Comparison of ENCODE assay signal across 10 mouse cellular contexts in the genomic region with DNA sequence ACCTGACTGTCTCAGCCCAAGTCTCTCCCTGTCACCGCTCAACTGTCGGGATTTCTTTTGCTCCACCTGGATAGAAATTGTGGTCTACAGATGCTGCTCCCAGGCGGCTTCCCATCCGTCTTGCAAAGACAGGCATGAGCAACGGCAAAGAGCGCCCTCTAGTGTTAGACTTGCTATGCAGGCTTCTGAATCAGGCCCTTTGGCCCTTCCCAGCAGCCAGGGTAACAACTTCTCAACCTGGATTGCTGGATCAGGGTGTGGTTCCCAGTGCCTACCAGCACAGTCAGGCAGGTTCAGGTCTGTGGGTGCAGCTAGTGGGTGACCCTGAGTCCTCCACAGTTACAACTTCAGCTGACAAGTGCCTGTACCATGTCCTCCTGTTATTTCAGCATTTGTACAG. TPM values are rescaled to one million over a fixed set of nuclear protein-coding genes. Genes with fewer than 3 reads are reported as not detected.
A peak's percentile ranks its signal among the peaks of the same experiment; 100 is the strongest.
DNase-seq lines count a peak whose midpoint lies in the region; ATAC-seq and TF ChIP-seq lines count a peak whose summit lies in the region.
"Had no signal": no experiment of that assay in that cellular context is flagged by ENCODE, and none has a peak within 500 bp of the region (broad histone marks: within the 10 kb centered on the region; RNA-seq: fewer than 3 reads in every experiment).

No protein-coding gene starts in this region.

- 3% methylated on average over 6 of the region's 6 CpGs for WGBS in hindbrain, embryonic 14.5 days
- WGBS in hindbrain, embryonic 13.5 days, result 1% methylated on average over 6 of the region's 6 CpGs
- WGBS in bone marrow, adult 2 months, result 4% methylated on average over 6 of the region's 6 CpGs
- WGBS in embryonic facial prominence, embryonic 14.5 days, result 2% methylated on average over 6 of the region's 6 CpGs
- under 1% methylated on average over 6 of the region's 6 CpGs for WGBS in hindbrain, postnatal 0 days

- H3K36me3 ChIP-seq in hindbrain, embryonic 14.5 days (replicated peaks; ENCODE audit: control insufficient read depth, insufficient read depth), result peaks cover 12% of the 10 kb centered on the region
- H3K36me3 ChIP-seq in hindbrain, embryonic 13.5 days, result peaks cover 8% of the 10 kb centered on the region; the same call in 1 of the 2 replicates
- peaks cover 9% of the 10 kb centered on the region; the same call in 1 of the 2 replicates for H3K36me3 ChIP-seq in embryonic facial prominence, embryonic 14.5 days (ENCODE audit: control insufficient read depth, insufficient read depth, low read length)
- H3K36me3 ChIP-seq in hindbrain, postnatal 0 days (ENCODE audit: insufficient read depth, low read length), result no peaks in the 10 kb centered on the region

- no peak overlapping the region for H3K27ac ChIP-seq in hindbrain, embryonic 14.5 days
- no peak overlapping the region for H3K27ac ChIP-seq in hindbrain, embryonic 13.5 days
- H3K27ac ChIP-seq in bone marrow, adult 2 months (ENCODE audit: control insufficient read depth, insufficient read depth, low read depth, low read length, poor library complexity), result no peak overlapping the region
- H3K27ac ChIP-seq in embryonic facial prominence, embryonic 14.5 days (replicated peaks; ENCODE audit: low read depth, low read length), result no peak overlapping the region
- no peak overlapping the region for H3K27ac ChIP-seq in hindbrain, postnatal 0 days
- H3K27ac ChIP-seq: embryonic facial prominence, embryonic 15.5 days had no signal

- H3K9me3 ChIP-seq in hindbrain, embryonic 14.5 days (ENCODE audit: control insufficient read depth, low read length), result no peaks in the 10 kb centered on the region
- H3K9me3 ChIP-seq in hindbrain, embryonic 13.5 days, result no peaks in the 10 kb centered on the region
- H3K9me3 ChIP-seq in embryonic facial prominence, embryonic 14.5 days (ENCODE audit: control insufficient read depth, low read length), result no peaks in the 10 kb centered on the region
- H3K9me3 ChIP-seq in hindbrain, postnatal 0 days (ENCODE audit: low read length), result no peaks in the 10 kb centered on the region
- H3K9me3 ChIP-seq: embryonic facial prominence, embryonic 15.5 days had no signal

- no peaks in the 10 kb centered on the region for H3K4me1 ChIP-seq in hindbrain, embryonic 14.5 days (replicated peaks; ENCODE audit: control insufficient read depth, insufficient read depth, low read length)
- no peaks in the 10 kb centered on the region for H3K4me1 ChIP-seq in hindbrain, embryonic 13.5 days (replicated peaks)
- H3K4me1 ChIP-seq in bone marrow, adult 2 months (ENCODE audit: control insufficient read depth, insufficient read depth, low read length), result peaks cover 2% of the 10 kb centered on the region
- no peaks in the 10 kb centered on the region for H3K4me1 ChIP-seq in embryonic facial prominence, embryonic 14.5 days (ENCODE audit: control insufficient read depth, insufficient read depth, low read length)
- H3K4me1 ChIP-seq in hindbrain, postnatal 0 days (ENCODE audit: insufficient read depth, low read length), result no peaks in the 10 kb centered on the region
- H3K4me1 ChIP-seq: embryonic facial prominence, embryonic 15.5 days had no signal

- ATAC-seq in hindbrain, embryonic 14.5 days (ENCODE audit: low FRiP score), result no peak
- no peak for ATAC-seq in hindbrain, embryonic 13.5 days (ENCODE audit: low FRiP score)
- peak; percentile 50 for ATAC-seq in embryonic facial prominence, embryonic 14.5 days (ENCODE audit: low read depth)
- no peak for ATAC-seq in hindbrain, postnatal 0 days

- intact Hi-C loops in left cerebral cortex, postnatal 25 days (cut with DNase I), result loop anchor here (1.0 to 5.0 kb wide), 2 partner anchors 47 to 109 kb away; partner anchors contain the start of gene Hcrtr1

- H3K4me2 ChIP-seq in hindbrain, embryonic 14.5 days (replicated peaks), result no peak overlapping the region
- H3K4me2 ChIP-seq in hindbrain, embryonic 13.5 days, result no peak overlapping the region
- H3K4me2 ChIP-seq in embryonic facial prominence, embryonic 14.5 days (ENCODE audit: low read depth, low read length), result no peak overlapping the region
- H3K4me2 ChIP-seq in hindbrain, postnatal 0 days (ENCODE audit: low read depth, low read length), result no peak overlapping the region
- H3K4me2 ChIP-seq: embryonic facial prominence, embryonic 15.5 days had no signal

- DNase-seq in hindbrain, embryonic 14.5 days (ENCODE audit: low spot score), result peak; percentile 85
- peak; percentile 88 for DNase-seq in embryonic facial prominence, embryonic 14.5 days (ENCODE audit: low spot score)
- peak; percentile 91 for DNase-seq in hindbrain, postnatal 0 days (ENCODE audit: low spot score)
- peak; percentile 70 to 80 for DNase-seq in left cerebral cortex, postnatal 25 days (ENCODE audit: low spot score in 2 of 2)
- DNase-seq in naive thymus-derived CD4-positive, alpha-beta T cell, adult 2 months (ENCODE audit: low read depth), result peak; percentile 65
- peak; percentile 64 for DNase-seq in telencephalon, adult 2 months (ENCODE audit: low read depth, low spot score)

- TF ChIP-seq CTCF in bone marrow, adult 2 months (IDR thresholded peaks at IDR 0.05; ENCODE audit: control insufficient read depth, insufficient read depth, low read length), result peak; percentile 82
- peak; percentile 90 for TF ChIP-seq CTCF in hindbrain, postnatal 0 days (IDR thresholded peaks at IDR 0.05; ENCODE audit: low read depth)

- H3K4me3 ChIP-seq in hindbrain, embryonic 14.5 days (replicated peaks; ENCODE audit: low read length), result no peak overlapping the region
- H3K4me3 ChIP-seq in hindbrain, embryonic 13.5 days, result no peak overlapping the region
- H3K4me3 ChIP-seq in bone marrow, adult 2 months (replicated peaks; ENCODE audit: control insufficient read depth, low read depth, low read length), result no peak overlapping the region
- no peak overlapping the region for H3K4me3 ChIP-seq in embryonic facial prominence, embryonic 14.5 days (ENCODE audit: low read depth, low read length)
- H3K4me3 ChIP-seq in hindbrain, postnatal 0 days (ENCODE audit: low read length), result no peak overlapping the region
- H3K4me3 ChIP-seq: embryonic facial prominence, embryonic 15.5 days had no signal

- TF ChIP-seq POLR2A in bone marrow, adult 2 months (IDR thresholded peaks at IDR 0.05; ENCODE audit: borderline replicate concordance, control insufficient read depth, low read depth, low read length), result no peak

- H3K9ac ChIP-seq in hindbrain, embryonic 14.5 days, result no peak overlapping the region; the same call in 1 of the 2 replicates
- H3K9ac ChIP-seq in hindbrain, embryonic 13.5 days, result no peak overlapping the region
- H3K9ac ChIP-seq in embryonic facial prominence, embryonic 14.5 days (ENCODE audit: low read depth, low read length), result no peak overlapping the region
- H3K9ac ChIP-seq in hindbrain, postnatal 0 days (replicated peaks; ENCODE audit: low read length), result no peak overlapping the region
- H3K9ac ChIP-seq: embryonic facial prominence, embryonic 15.5 days had no signal

- H3K27me3 ChIP-seq in hindbrain, embryonic 14.5 days (ENCODE audit: control insufficient read depth, insufficient read depth, low read length), result no peaks in the 10 kb centered on the region
- H3K27me3 ChIP-seq in hindbrain, embryonic 13.5 days, result 0 out of 2 replicates have a peak, but pooled peaks cover 4% of the 10 kb centered on the region
- H3K27me3 ChIP-seq in embryonic facial prominence, embryonic 14.5 days (replicated peaks; ENCODE audit: control insufficient read depth, insufficient read depth, low read length), result no peaks in the 10 kb centered on the region
- H3K27me3 ChIP-seq in hindbrain, postnatal 0 days (ENCODE audit: insufficient read depth, low read length), result no peaks in the 10 kb centered on the region
- H3K27me3 ChIP-seq: embryonic facial prominence, embryonic 15.5 days had no signal

RNA-seq across cellular contexts. Expression of gene Gm853, which starts 23.9 kb away (rescaled TPM):
- polyA plus RNA-seq in hindbrain, embryonic 14.5 days (2014; fragmentation: Nextera tagmentation; extraction: Ambion mirVana), result 0.86 and 2.4 TPM in 2 replicates
- 0.67 and 1.4 TPM in 2 replicates for polyA plus RNA-seq in hindbrain, embryonic 13.5 days (2015; fragmentation: Nextera tagmentation; extraction: Ambion mirVana)
- not detected in 2 replicates for polyA plus RNA-seq in bone marrow, adult 2 months (2011; ENCODE audit: insufficient read depth, insufficient read length, low replicate concordance, missing spikeins)
- polyA plus RNA-seq in embryonic facial prominence, embryonic 14.5 days (2014; fragmentation: Nextera tagmentation; extraction: Ambion mirVana), result not detected in 2 replicates
- total RNA-seq in hindbrain, postnatal 0 days (2014; rRNA removed), result 0.68 and 2.0 TPM in 2 replicates
- 1.3 and 1.8 TPM in 2 replicates for polyA plus RNA-seq in hindbrain, postnatal 0 days (2015; fragmentation: Nextera tagmentation; extraction: Ambion mirVana)
- total RNA-seq in left cerebral cortex, postnatal 25 days (2021), result under 1 TPM in 1 of 2 experiments, not detected in 1; 0.16 TPM
- total RNA-seq: neutrophil, adult 5-6 weeks had no signal
- polyA plus RNA-seq: embryonic facial prominence, embryonic 15.5 days had no signal

RNA-seq across cellular contexts. Expression of gene Serinc2, which starts 32.9 kb away (rescaled TPM):
- 32.3 and 35.5 TPM in 2 replicates for polyA plus RNA-seq in hindbrain, embryonic 14.5 days (2014; fragmentation: Nextera tagmentation; extraction: Ambion mirVana)
- 61.3 and 62.7 TPM in 2 replicates for polyA plus RNA-seq in hindbrain, embryonic 13.5 days (2015; fragmentation: Nextera tagmentation; extraction: Ambion mirVana)
- polyA plus RNA-seq in bone marrow, adult 2 months (2011; ENCODE audit: insufficient read depth, insufficient read length, low replicate concordance, missing spikeins), result 0.52 TPM in 1 of 2 replicates, not detected in the other
- polyA plus RNA-seq in embryonic facial prominence, embryonic 14.5 days (2014; fragmentation: Nextera tagmentation; extraction: Ambion mirVana), result 89.2 and 113 TPM in 2 replicates
- 17.1 and 18.7 TPM in 2 replicates for total RNA-seq in hindbrain, postnatal 0 days (2014; rRNA removed)
- polyA plus RNA-seq in hindbrain, postnatal 0 days (2015; fragmentation: Nextera tagmentation; extraction: Ambion mirVana), result 17.8 and 19.2 TPM in 2 replicates
- total RNA-seq in left cerebral cortex, postnatal 25 days (2021), result 1 to 10 TPM; 4.3 to 8.6 TPM
- total RNA-seq: neutrophil, adult 5-6 weeks had no signal

Comparison
In these comparisons a context has a peak if more than half of its experiments do, and no peak if none do; other contexts are left out.
1. RNA of gene Serinc2, which starts 32.9 kb away (polyA plus RNA-seq): 89.2 to 113 TPM in embryonic facial prominence, embryonic 14.5 days, 61.3 to 62.7 TPM in hindbrain, embryonic 13.5 days, 32.3 to 35.5 TPM in hindbrain, embryonic 14.5 days and 17.8 to 19.2 TPM in hindbrain, postnatal 0 days; 0.52 TPM in bone marrow, adult 2 months; every median in the first group is over 10 times any median in the second.
2. Peak in every context shown above with its lines, with median percentiles within 50 percentile points of each other: DNase-seq.